Mouse (Mus musculus) brown adipose tissue, adult 24 weeks (tissue): ENCODE measurements around the gene Acsf3. TPM values are rescaled to one million over a fixed set of nuclear protein-coding genes. Genes with fewer than 3 reads are reported as not detected.

Experiments used
- H3K27ac ChIP-seq: fragments of 200-500 bp; replicated peaks from 2 replicates; pipeline ENCODE4 v1.5.1; 2012; ENCODE audit warnings: low read depth, mild to moderate bottlenecking, low read length
- H3K4me1 ChIP-seq: fragments of 200-500 bp; 2 replicates; pipeline ENCODE4 v1.6.1; 2012; ENCODE audit warnings: low read length, mixed read lengths; ENCODE audit not compliant: control insufficient read depth, insufficient read depth, insufficient read length
- H3K4me3 ChIP-seq: fragments of 200-500 bp; 2 replicates; pipeline ENCODE4 v1.5.1; 2012; ENCODE audit warnings: low read depth, mild to moderate bottlenecking, low read length, moderate library complexity; ENCODE audit not compliant: insufficient read depth
- polyA plus RNA-seq: library from polyadenylated mRNA; stranded (reverse); fragments of >200 nt; gene quantifications from 2 replicates; pipeline ENCODE4 v1.2.4, GENCODE M21; 2012; ENCODE audit not compliant: missing spikeins, insufficient read depth, insufficient read length

The Acsf3 gene
- polyA plus RNA-seq, 1 experiment, result 102 TPM

- Histone ChIP-seq H3K27ac (no peak overlapping the region), H3K4me1 (no peaks in the 10 kb centered on the region), H3K4me3 (no peak overlapping the region)
Measured at GRCm38 (mm10) chr8:122747825-122748224, 27.5 kb upstream of the Acsf3 start.

GRCm38 (mm10) chr8:122749333-122749958 lies 25.8 kb upstream of the Acsf3 start:
- no peak overlapping the region for H3K27ac ChIP-seq
- no peaks in the 10 kb centered on the region for H3K4me1 ChIP-seq
- H3K4me3 ChIP-seq, result no peak overlapping the region

- H3K4me1 ChIP-seq, result no peaks in the 10 kb centered on the region
- no peak overlapping the region for H3K27ac ChIP-seq
- H3K4me3 ChIP-seq, result no peak overlapping the region
Measured at GRCm38 (mm10) chr8:122751342-122751741, 23.9 kb upstream of the Acsf3 start.

- no peaks in the 10 kb centered on the region for H3K4me1 ChIP-seq
- no peak overlapping the region for H3K27ac ChIP-seq
- H3K4me3 ChIP-seq, result no peak overlapping the region
Measured at GRCm38 (mm10) chr8:122752111-122752721, 23.1 kb upstream of the Acsf3 start.

GRCm38 (mm10) chr8:122758597-122758996 lies 16.7 kb upstream of the Acsf3 start:
- Histone ChIP-seq H3K27ac (no peak overlapping the region), H3K4me1 (peaks cover 6% of the 10 kb centered on the region; the same call in 1 of the 2 replicates), H3K4me3 (no peak overlapping the region)

DNA sequence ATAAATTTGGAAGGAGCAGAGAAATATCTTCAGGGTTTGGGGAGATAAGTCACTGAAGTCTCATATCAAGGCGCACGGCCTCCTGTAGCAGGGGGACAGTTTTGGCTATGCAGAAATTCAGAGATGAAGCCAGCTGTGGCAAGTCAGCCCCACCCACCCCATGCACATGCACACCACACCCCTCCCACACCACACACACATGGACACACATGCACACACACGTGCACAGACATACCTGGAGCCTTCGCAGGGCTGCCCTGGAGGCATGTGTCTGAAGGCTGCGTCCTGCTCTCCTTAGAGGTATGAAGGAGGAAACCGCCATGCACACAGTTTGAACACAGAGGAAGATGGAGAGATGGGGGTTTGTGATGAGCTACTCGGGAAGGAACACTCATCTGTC lies 15.2 kb upstream of the Acsf3 start:
- Histone ChIP-seq H3K4me3 (no peak overlapping the region), H3K27ac (no peak overlapping the region), H3K4me1 (peaks cover 6% of the 10 kb centered on the region; the same call in 1 of the 2 replicates)

DNA sequence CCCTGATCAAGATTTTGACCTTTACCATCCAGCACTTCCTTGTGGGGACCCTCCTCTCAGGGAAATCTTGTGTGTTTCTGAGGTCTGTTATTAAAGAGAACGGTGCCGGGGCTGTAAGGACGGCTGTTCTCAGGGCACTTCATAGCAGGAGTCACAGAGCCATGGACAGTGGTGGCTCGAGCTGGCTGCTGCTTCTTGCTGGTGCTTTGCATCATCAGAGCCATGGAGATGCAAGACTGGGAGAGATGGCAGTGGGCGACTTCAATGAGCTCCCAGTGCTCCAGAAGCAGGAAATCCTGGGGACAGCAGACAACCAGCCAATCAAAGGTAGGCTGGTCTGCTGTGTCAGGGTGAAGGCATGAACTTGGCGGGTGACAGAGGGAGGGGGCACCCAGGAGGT lies 14.2 kb upstream of the Acsf3 start:
- Histone ChIP-seq H3K4me3 (no peak overlapping the region), H3K27ac (no peak overlapping the region), H3K4me1 (peaks cover 8% of the 10 kb centered on the region)

DNA sequence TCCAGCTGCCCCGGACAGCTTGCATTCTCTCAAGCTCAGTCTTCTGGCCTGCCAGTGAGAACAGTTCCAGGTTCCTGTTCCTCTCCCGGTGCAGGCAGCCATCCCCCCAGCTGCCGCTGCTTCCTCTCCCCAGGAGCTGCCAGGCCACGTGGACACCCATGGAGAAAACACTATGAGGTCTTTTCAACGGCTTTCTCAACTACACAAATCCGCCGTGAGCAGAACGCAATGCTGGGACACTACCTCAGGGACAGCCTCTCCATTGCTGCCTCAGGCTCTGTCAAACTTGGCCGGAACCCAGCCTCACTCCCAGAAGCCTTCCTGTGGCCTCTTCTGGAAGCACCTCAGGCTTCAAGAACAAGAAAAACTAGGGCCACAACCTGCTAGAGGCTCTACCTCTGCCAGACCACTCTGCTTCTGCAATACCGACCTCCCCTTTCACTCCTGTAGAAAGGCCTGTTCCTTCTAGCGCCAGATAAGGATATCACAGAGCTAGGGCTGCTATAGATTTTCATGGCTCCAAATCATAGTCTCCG lies 12.5 kb upstream of the Acsf3 start:
- H3K4me1 ChIP-seq, result peaks cover 11% of the 10 kb centered on the region
- H3K4me3 ChIP-seq, result no peak overlapping the region
- peak overlapping the region; percentile 32 for H3K27ac ChIP-seq

DNA sequence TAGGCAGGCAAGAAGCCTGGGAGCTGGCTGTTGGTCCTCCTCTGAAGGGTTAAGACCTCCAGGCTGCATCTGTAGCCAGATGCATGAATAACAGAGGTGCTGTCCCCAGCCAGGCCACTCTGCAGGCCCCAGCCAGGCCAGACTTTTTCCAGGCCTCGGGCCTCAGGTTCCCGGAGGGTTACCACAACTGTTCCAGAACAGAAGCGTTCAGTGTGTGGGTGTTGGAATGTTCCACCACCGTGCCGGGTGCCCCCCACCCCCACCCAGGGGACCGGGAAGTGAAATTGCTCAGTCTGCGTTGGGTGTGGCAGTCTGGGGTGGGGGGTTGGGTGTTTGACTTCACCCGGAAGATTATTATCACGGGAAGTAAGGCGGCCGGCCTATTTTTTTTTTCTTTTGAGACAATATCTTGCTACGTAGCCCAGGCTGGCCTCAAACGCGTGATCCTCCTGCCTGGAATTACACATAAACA lies 12.0 kb upstream of the Acsf3 start:
- H3K4me1 ChIP-seq, result peaks cover 11% of the 10 kb centered on the region
- H3K4me3 ChIP-seq, result no peak overlapping the region
- H3K27ac ChIP-seq, result peak overlapping the region; percentile 32

DNA sequence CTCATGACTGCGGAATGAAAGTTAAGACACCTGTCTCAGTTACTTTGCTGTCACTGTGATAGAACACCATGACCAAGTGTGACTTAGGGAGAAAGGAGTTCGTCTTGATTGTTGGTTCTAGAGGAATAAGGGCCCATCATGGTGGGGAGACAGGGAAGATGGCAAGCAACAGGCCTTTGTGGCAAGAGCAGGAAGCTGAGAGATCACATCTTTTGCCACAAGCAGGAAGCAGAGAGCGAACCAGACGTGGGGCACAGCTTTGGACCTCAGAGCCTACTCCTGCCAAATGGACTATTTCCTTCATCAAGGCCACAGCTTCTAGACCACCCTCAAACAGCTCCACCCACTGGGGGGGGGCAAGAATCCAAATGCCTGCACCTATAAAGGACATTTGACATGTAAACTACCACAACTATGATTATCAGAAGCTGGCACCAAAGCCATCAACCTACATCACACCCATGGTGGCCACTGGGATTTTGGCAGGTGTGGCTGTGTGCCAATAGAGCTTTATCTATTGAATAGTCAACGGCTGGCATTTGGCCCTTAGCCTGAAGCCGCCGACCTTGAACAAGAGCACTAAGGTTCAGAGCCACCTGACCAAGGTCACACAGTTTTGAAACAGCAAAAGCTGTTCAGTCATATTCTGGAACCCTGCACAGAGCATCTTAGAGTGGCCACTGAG lies 10.4 kb upstream of the Acsf3 start:
- H3K4me1 ChIP-seq, result peaks cover 11% of the 10 kb centered on the region
- no peak overlapping the region for H3K27ac ChIP-seq
- no peak overlapping the region for H3K4me3 ChIP-seq

DNA sequence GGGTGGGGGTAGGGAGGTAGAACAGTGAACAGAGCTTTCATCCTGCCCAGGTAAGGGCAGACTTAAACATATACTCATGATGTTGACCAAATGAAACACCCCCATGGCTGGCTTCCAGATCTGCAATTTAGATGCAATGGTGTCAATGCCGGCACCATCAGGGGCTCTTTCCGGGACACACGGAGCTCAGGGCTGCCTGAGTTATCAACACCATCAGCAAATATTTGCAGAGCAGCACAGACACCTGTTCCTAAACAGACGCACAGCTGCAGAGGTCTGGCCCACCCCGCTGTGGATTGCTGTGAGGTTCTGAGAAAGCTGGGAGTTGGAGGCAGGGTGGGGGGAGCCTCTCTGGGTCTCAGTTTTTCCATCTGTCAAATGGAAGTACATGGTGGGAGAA lies 9.1 kb upstream of the Acsf3 start:
- Histone ChIP-seq H3K27ac (no peak overlapping the region), H3K4me3 (no peak overlapping the region), H3K4me1 (peaks cover 11% of the 10 kb centered on the region)

DNA sequence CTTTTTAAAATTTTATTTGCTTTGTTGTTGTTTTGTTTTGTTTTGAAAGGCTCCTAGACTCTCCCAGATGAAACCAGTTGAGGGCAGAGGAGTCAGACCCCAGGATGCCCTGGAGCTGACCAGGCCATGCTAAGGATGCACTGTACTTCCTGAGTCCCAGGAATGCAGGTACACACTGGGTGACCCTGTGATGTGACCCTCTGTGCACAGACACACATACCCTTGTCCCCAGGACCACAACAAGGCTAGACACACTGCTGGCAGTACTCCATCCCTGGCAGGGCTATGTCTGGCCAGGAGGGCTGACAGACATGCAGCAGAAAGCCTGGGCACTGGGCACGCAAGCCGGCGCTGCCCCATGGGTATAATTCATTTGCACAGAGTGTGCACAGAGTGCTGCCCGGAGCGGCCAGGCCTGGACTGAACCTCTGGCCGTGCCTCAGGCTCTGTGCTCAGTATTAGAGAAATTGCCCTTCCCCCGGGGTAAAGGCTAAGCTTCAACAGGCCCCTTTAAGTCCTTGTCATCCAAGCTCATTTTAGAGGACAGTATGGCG lies 8.6 kb upstream of the Acsf3 start:
- Histone ChIP-seq H3K4me1 (peaks cover 11% of the 10 kb centered on the region), H3K27ac (peak overlapping the region; percentile 91), H3K4me3 (no peak overlapping the region)

DNA sequence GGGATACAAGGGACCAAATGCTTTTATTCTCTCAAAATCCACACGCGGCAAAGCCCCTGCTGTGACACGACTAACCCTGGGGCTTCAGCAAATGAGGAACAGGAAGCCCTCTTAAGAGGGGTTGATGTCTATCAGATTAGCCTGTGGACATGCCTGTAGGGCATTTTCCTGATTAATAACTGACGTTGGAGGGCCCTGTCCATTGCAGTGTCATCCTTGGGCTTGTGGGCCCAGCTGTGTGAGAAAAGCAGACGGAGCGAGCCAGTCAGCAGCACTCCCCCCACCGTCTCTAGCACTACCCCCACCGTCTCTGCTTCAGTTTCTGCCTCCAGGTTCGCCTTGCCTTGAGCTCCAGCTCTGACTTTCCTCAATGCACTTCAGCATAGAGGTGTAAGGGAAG lies 8.1 kb upstream of the Acsf3 start:
- H3K4me3 ChIP-seq, result no peak overlapping the region
- H3K4me1 ChIP-seq, result peaks cover 10% of the 10 kb centered on the region
- peak overlapping the region; percentile 91 for H3K27ac ChIP-seq

GRCm38 (mm10) chr8:122769251-122770058 lies 5.8 kb upstream of the Acsf3 start:
- Histone ChIP-seq H3K4me1 (peaks cover 5% of the 10 kb centered on the region), H3K27ac (no peak overlapping the region), H3K4me3 (no peak overlapping the region)
